16 mouse cellular contexts compared by ENCODE assay signal in the genomic region with DNA sequence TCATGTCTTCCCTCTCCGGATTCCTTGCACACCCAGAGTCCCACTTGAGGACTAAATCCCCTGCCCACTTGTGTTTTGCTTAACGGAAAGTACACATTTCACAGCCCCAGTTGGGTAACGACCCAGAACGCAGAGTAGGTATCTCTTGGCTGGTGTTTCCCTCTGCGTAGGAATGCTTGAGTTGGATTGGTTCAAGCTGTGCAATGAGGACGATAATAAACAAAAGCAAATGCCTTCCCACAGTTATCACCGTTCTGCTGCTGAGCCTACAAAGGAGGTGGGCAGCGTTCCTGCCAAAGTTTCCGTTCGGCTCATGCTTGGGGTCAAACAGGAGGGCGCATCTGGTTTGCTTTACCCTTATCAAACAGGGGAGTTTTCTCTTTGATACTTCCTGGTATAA.
DNase-seq lines count a peak whose midpoint lies in the region; ATAC-seq and TF ChIP-seq lines count a peak whose summit lies in the region.
"Had no signal": no experiment of that assay in that cellular context is flagged by ENCODE, and none has a peak within 500 bp of the region (broad histone marks: within the 10 kb centered on the region; RNA-seq: fewer than 3 reads in every experiment).

No protein-coding gene starts in this region.

- H3K4me3 ChIP-seq in lung, embryonic 14.5 days (ENCODE audit: low read depth, low read length) = no peak overlapping the region
- H3K4me3 ChIP-seq in embryonic facial prominence, embryonic 14.5 days (ENCODE audit: low read depth, low read length) = no peak overlapping the region
- H3K4me3 ChIP-seq in limb, embryonic 14.5 days (replicated peaks; ENCODE audit: low read length) = no peak overlapping the region
- H3K4me3 ChIP-seq: hindbrain, embryonic 13.5 days had no signal

- H3K4me1 ChIP-seq in lung, embryonic 14.5 days (ENCODE audit: insufficient read depth) = no peaks in the 10 kb centered on the region
- peaks cover 5% of the 10 kb centered on the region; the same call in 1 of the 2 replicates for H3K4me1 ChIP-seq in embryonic facial prominence, embryonic 14.5 days (ENCODE audit: control insufficient read depth, insufficient read depth, low read length)
- H3K4me1 ChIP-seq in limb, embryonic 14.5 days (ENCODE audit: control insufficient read depth, insufficient read depth, low read length) = peaks cover 28% of the 10 kb centered on the region
- H3K4me1 ChIP-seq: hindbrain, embryonic 13.5 days had no signal

- no peak for ATAC-seq in lung, embryonic 14.5 days (ENCODE audit: insufficient read depth)
- peak; percentile 53 for ATAC-seq in embryonic facial prominence, embryonic 14.5 days (ENCODE audit: low read depth)
- ATAC-seq in limb, embryonic 14.5 days (ENCODE audit: low FRiP score, low read depth) = no peak
- ATAC-seq: forebrain, embryonic 14.5 days had no signal

- 34% methylated on average over 11 of the region's 11 CpGs for WGBS in lung, embryonic 14.5 days
- WGBS in embryonic facial prominence, embryonic 14.5 days = 36% methylated on average over 11 of the region's 11 CpGs
- WGBS in limb, embryonic 14.5 days = 33% methylated on average over 11 of the region's 11 CpGs

- H3K36me3 ChIP-seq in lung, embryonic 14.5 days (ENCODE audit: insufficient read depth) = no peaks in the 10 kb centered on the region
- no peaks in the 10 kb centered on the region for H3K36me3 ChIP-seq in embryonic facial prominence, embryonic 14.5 days (ENCODE audit: control insufficient read depth, insufficient read depth, low read length)
- H3K36me3 ChIP-seq in limb, embryonic 14.5 days (ENCODE audit: control insufficient read depth, insufficient read depth, low read length) = no peaks in the 10 kb centered on the region
- H3K36me3 ChIP-seq: hindbrain, embryonic 13.5 days had no signal

- DNase-seq in heart, adult 18-20 months = peak; percentile 8 to 10
- no peak for DNase-seq in heart, postnatal 25 days (ENCODE audit: low spot score)
- DNase-seq in lung, embryonic 14.5 days = peak; percentile 7
- DNase-seq in lung, postnatal 14 days = no peak
- peak; percentile 59 for DNase-seq in embryonic facial prominence, embryonic 14.5 days (ENCODE audit: low spot score)
- DNase-seq in limb, embryonic 14.5 days (ENCODE audit: low spot score) = peak; percentile 25
- no peak for DNase-seq in frontal cortex, postnatal 10 days (ENCODE audit: low spot score in 2 of 2)
- DNase-seq: adrenal gland, adult 8-10 months; B cell, adult 2 months; cerebellum, adult 8-10 months; thymus, postnatal 36 days had no signal

- H3K27me3 ChIP-seq in lung, embryonic 14.5 days (ENCODE audit: insufficient read depth, low read length) = no peaks in the 10 kb centered on the region
- no peaks in the 10 kb centered on the region for H3K27me3 ChIP-seq in embryonic facial prominence, embryonic 14.5 days (replicated peaks; ENCODE audit: control insufficient read depth, insufficient read depth, low read length)
- no peaks in the 10 kb centered on the region for H3K27me3 ChIP-seq in limb, embryonic 14.5 days (ENCODE audit: control insufficient read depth, insufficient read depth, low read length)
- H3K27me3 ChIP-seq: hindbrain, embryonic 13.5 days had no signal

- TF ChIP-seq POLR2A in limb, embryonic 14.5 days (IDR thresholded peaks at IDR 0.05; ENCODE audit: borderline replicate concordance, extremely low read depth, insufficient read depth, insufficient read length) = no peak

- H3K9me3 ChIP-seq in lung, embryonic 14.5 days (ENCODE audit: low read depth, low read length) = no peaks in the 10 kb centered on the region
- no peaks in the 10 kb centered on the region for H3K9me3 ChIP-seq in embryonic facial prominence, embryonic 14.5 days (ENCODE audit: control insufficient read depth, low read length)
- no peaks in the 10 kb centered on the region for H3K9me3 ChIP-seq in limb, embryonic 14.5 days (ENCODE audit: control insufficient read depth, low read length)
- H3K9me3 ChIP-seq: hindbrain, embryonic 13.5 days had no signal

- TF ChIP-seq CTCF in lung, embryonic 14.5 days (IDR thresholded peaks at IDR 0.05; ENCODE audit: low read depth) = no peak

- H3K9ac ChIP-seq in lung, embryonic 14.5 days = no peak overlapping the region
- no peak overlapping the region for H3K9ac ChIP-seq in embryonic facial prominence, embryonic 14.5 days (ENCODE audit: low read depth, low read length)
- H3K9ac ChIP-seq in limb, embryonic 14.5 days (ENCODE audit: low read depth, low read length, severe bottlenecking) = no peak overlapping the region
- H3K9ac ChIP-seq: hindbrain, embryonic 13.5 days had no signal

- H3K4me2 ChIP-seq in lung, embryonic 14.5 days = no peak overlapping the region
- H3K4me2 ChIP-seq in embryonic facial prominence, embryonic 14.5 days (ENCODE audit: low read depth, low read length) = no peak overlapping the region
- H3K4me2 ChIP-seq in limb, embryonic 14.5 days (replicated peaks; ENCODE audit: low read depth, low read length, severe bottlenecking) = no peak overlapping the region
- H3K4me2 ChIP-seq: hindbrain, embryonic 13.5 days; liver, embryonic 11.5 days had no signal

- no peak overlapping the region for H3K27ac ChIP-seq in lung, embryonic 14.5 days (ENCODE audit: low read depth)
- peak overlapping the region; percentile 42; the same call in 1 of the 2 replicates for H3K27ac ChIP-seq in embryonic facial prominence, embryonic 14.5 days (replicated peaks; ENCODE audit: low read depth, low read length)
- H3K27ac ChIP-seq in limb, embryonic 14.5 days (replicated peaks; ENCODE audit: low read depth, low read length) = no peak overlapping the region
- H3K27ac ChIP-seq: hindbrain, embryonic 13.5 days; kidney, postnatal 0 days; macrophage had no signal

- intact Hi-C loops in heart, postnatal 25 days (cut with DNase I) = no loop called here

Comparison
In these comparisons a context has a peak if more than half of its experiments do, and no peak if none do; other contexts are left out.
1. DNase-seq: peak in heart, adult 18-20 months (2 of 2), lung, embryonic 14.5 days (single experiment), embryonic facial prominence, embryonic 14.5 days (single experiment) and limb, embryonic 14.5 days (single experiment); none in heart, postnatal 25 days (single experiment), lung, postnatal 14 days (single experiment) and frontal cortex, postnatal 10 days (0 of 2).